Mouse (Mus musculus) midbrain, embryonic 10.5 days (tissue): ENCODE measurements around the gene Pdcd1lg2. TPM values are rescaled to one million over a fixed set of nuclear protein-coding genes. Genes with fewer than 3 reads are reported as not detected.

ENCODE experiments used
- DNase-seq: peaks from one replicate; pipeline ENCODE4 v3.0.0-alpha.2; 2017; ENCODE audit warnings: low spot score
- H3K27ac ChIP-seq: fragments of 300-500 bp; sonication (generic); replicated peaks from 2 replicates; pipeline ENCODE4 v1.5.1; 2016; ENCODE audit warnings: mild to moderate bottlenecking
- H3K27me3 ChIP-seq: fragments of 300-500 bp; sonication (generic); 2 replicates; pipeline ENCODE4 v1.6.1; 2016; ENCODE audit warnings: low read depth, mild to moderate bottlenecking; ENCODE audit not compliant: poor library complexity, severe bottlenecking
- H3K36me3 ChIP-seq: fragments of 300-500 bp; sonication (generic); 2 replicates; pipeline ENCODE4 v1.6.1; 2016; ENCODE audit warnings: mild to moderate bottlenecking, moderate library complexity
- H3K4me1 ChIP-seq: fragments of 300-500 bp; sonication (generic); 2 replicates; pipeline ENCODE4 v1.6.1; 2016
- H3K4me3 ChIP-seq: fragments of 300-500 bp; sonication (generic); 2 replicates; pipeline ENCODE4 v1.5.1; 2016; ENCODE audit warnings: mild to moderate bottlenecking, moderate library complexity
- H3K9me3 ChIP-seq: fragments of 300-500 bp; sonication (generic); replicated peaks from 2 replicates; pipeline ENCODE4 v1.6.1; 2016; ENCODE audit warnings: mild to moderate bottlenecking
- WGBS: fragments of 180-500 bp; shearing (Covaris S2); methylation state at CpG from one replicate; pipeline ENCODE4 v1.1.7; 2016; 5-methylcytosine and 5-hydroxymethylcytosine counted together
- polyA plus RNA-seq: library from polyadenylated mRNA; unstranded; fragments of >200 nt; fragmentation: Nextera tagmentation; extraction: Ambion mirVana; gene quantifications from 2 replicates; pipeline ENCODE4 v1.2.1, GENCODE M21; 2016

Gene Pdcd1lg2
- polyA plus RNA-seq, 1 experiment from 2014 or later, result not detected

GRCm38 (mm10) chr19:29430516-29430915 is 19.8 kb downstream of the Pdcd1lg2 start:
- WGBS, result 85% methylated on average over 3 of the region's 3 CpGs
- DNase-seq, result no peak
- no peaks in the 10 kb centered on the region for H3K36me3 ChIP-seq

GRCm38 (mm10) chr19:29430953-29431352 is 20.2 kb downstream of the Pdcd1lg2 start:
- Histone ChIP-seq H3K36me3 (no peaks in the 10 kb centered on the region), H3K4me3 (no peak overlapping the region), H3K27me3 (no peaks in the 10 kb centered on the region), H3K4me1 (no peaks in the 10 kb centered on the region), H3K9me3 (no peaks in the 10 kb centered on the region), H3K27ac (no peak overlapping the region)
- no peak for DNase-seq
- WGBS, result 82% methylated on average over 3 of the region's 3 CpGs

More at GRCm38 (mm10) chr19:29430516-29430915, 19.8 kb downstream of the Pdcd1lg2 start:
- H3K27me3 ChIP-seq, result no peaks in the 10 kb centered on the region
- H3K27ac ChIP-seq, result no peak overlapping the region
- H3K9me3 ChIP-seq, result no peaks in the 10 kb centered on the region
- H3K4me1 ChIP-seq, result no peaks in the 10 kb centered on the region
- H3K4me3 ChIP-seq, result no peak overlapping the region

GRCm38 (mm10) chr19:29436793-29437479 is 26.2 kb downstream of the Pdcd1lg2 start:
- Histone ChIP-seq H3K9me3 (no peaks in the 10 kb centered on the region), H3K27ac (no peak overlapping the region), H3K36me3 (no peaks in the 10 kb centered on the region), H3K27me3 (no peaks in the 10 kb centered on the region), H3K4me3 (no peak overlapping the region), H3K4me1 (peaks cover 6% of the 10 kb centered on the region; the same call in 1 of the 2 replicates)
- 87% methylated on average over 18 of the region's 18 CpGs for WGBS
- no peak for DNase-seq

- no peaks in the 10 kb centered on the region for H3K27me3 ChIP-seq
- WGBS, result 93% methylated on average over 1 of the region's 1 CpGs
- H3K4me1 ChIP-seq, result peaks cover 6% of the 10 kb centered on the region; the same call in 1 of the 2 replicates
- no peaks in the 10 kb centered on the region for H3K9me3 ChIP-seq
- no peak overlapping the region for H3K27ac ChIP-seq
- H3K36me3 ChIP-seq, result no peaks in the 10 kb centered on the region
- H3K4me3 ChIP-seq, result no peak overlapping the region
- DNase-seq, result no peak
Measured at GRCm38 (mm10) chr19:29437849-29438248, 27.1 kb downstream of the Pdcd1lg2 start.

- H3K9me3 ChIP-seq, result no peaks in the 10 kb centered on the region
- no peaks in the 10 kb centered on the region for H3K27me3 ChIP-seq
- no peak overlapping the region for H3K27ac ChIP-seq
- DNase-seq, result no peak
- no peak overlapping the region for H3K4me3 ChIP-seq
- peaks cover 6% of the 10 kb centered on the region; the same call in 1 of the 2 replicates for H3K4me1 ChIP-seq
- no peaks in the 10 kb centered on the region for H3K36me3 ChIP-seq
- 84% methylated on average over 3 of the region's 3 CpGs for WGBS
Measured at GRCm38 (mm10) chr19:29439242-29439641, 28.5 kb downstream of the Pdcd1lg2 start.

- Histone ChIP-seq H3K4me3 (no peak overlapping the region), H3K4me1 (peaks cover 6% of the 10 kb centered on the region; the same call in 1 of the 2 replicates), H3K9me3 (no peaks in the 10 kb centered on the region), H3K36me3 (no peaks in the 10 kb centered on the region), H3K27ac (no peak overlapping the region), H3K27me3 (no peaks in the 10 kb centered on the region)
- DNase-seq, result no peak
- WGBS, result 81% methylated on average over 2 of the region's 2 CpGs
Measured at GRCm38 (mm10) chr19:29442492-29442891, 31.8 kb downstream of the Pdcd1lg2 start.

- no peak for DNase-seq
- Histone ChIP-seq H3K4me3 (no peak overlapping the region), H3K9me3 (no peaks in the 10 kb centered on the region), H3K36me3 (no peaks in the 10 kb centered on the region), H3K27ac (no peak overlapping the region), H3K4me1 (peaks cover 6% of the 10 kb centered on the region; the same call in 1 of the 2 replicates), H3K27me3 (no peaks in the 10 kb centered on the region)
- WGBS, result 84% methylated on average over 3 of the region's 3 CpGs
Measured at GRCm38 (mm10) chr19:29444364-29444763, 33.6 kb downstream of the Pdcd1lg2 start.

- H3K4me3 ChIP-seq, result no peak overlapping the region
- H3K27me3 ChIP-seq, result no peaks in the 10 kb centered on the region
- DNase-seq, result no peak
- H3K9me3 ChIP-seq, result no peaks in the 10 kb centered on the region
- no peaks in the 10 kb centered on the region for H3K4me1 ChIP-seq
- WGBS, result 81% methylated on average over 1 of the region's 1 CpGs
- H3K27ac ChIP-seq, result no peak overlapping the region
- no peaks in the 10 kb centered on the region for H3K36me3 ChIP-seq
Measured at GRCm38 (mm10) chr19:29448373-29448772, 37.7 kb downstream of the Pdcd1lg2 start.

- H3K36me3 ChIP-seq, result no peaks in the 10 kb centered on the region
- H3K4me1 ChIP-seq, result no peaks in the 10 kb centered on the region
- no peak for DNase-seq
- H3K9me3 ChIP-seq, result no peaks in the 10 kb centered on the region
- H3K27me3 ChIP-seq, result no peaks in the 10 kb centered on the region
- WGBS, result 91% methylated on average over 8 of the region's 8 CpGs
- H3K4me3 ChIP-seq, result no peak overlapping the region
- H3K27ac ChIP-seq, result no peak overlapping the region
Measured at GRCm38 (mm10) chr19:29450376-29450775, 39.7 kb downstream of the Pdcd1lg2 start.

GRCm38 (mm10) chr19:29454141-29454601 is 43.5 kb downstream of the Pdcd1lg2 start:
- Histone ChIP-seq H3K4me3 (no peak overlapping the region), H3K9me3 (no peaks in the 10 kb centered on the region), H3K27me3 (no peaks in the 10 kb centered on the region), H3K36me3 (no peaks in the 10 kb centered on the region), H3K27ac (no peak overlapping the region), H3K4me1 (no peaks in the 10 kb centered on the region)
- WGBS, result 86% methylated on average over 10 of the region's 10 CpGs
- DNase-seq, result no peak

- Histone ChIP-seq H3K9me3 (no peaks in the 10 kb centered on the region), H3K36me3 (no peaks in the 10 kb centered on the region), H3K27me3 (no peaks in the 10 kb centered on the region), H3K4me3 (no peak overlapping the region), H3K4me1 (no peaks in the 10 kb centered on the region), H3K27ac (no peak overlapping the region)
- DNase-seq, result no peak
- WGBS, result 75% methylated on average over 1 of the region's 1 CpGs
Measured at GRCm38 (mm10) chr19:29455156-29455555, 44.4 kb downstream of the Pdcd1lg2 start.

GRCm38 (mm10) chr19:29457982-29458381 is 47.3 kb downstream of the Pdcd1lg2 start:
- Histone ChIP-seq H3K4me1 (no peaks in the 10 kb centered on the region), H3K27me3 (no peaks in the 10 kb centered on the region), H3K27ac (no peak overlapping the region), H3K36me3 (no peaks in the 10 kb centered on the region), H3K4me3 (no peak overlapping the region), H3K9me3 (no peaks in the 10 kb centered on the region)
- 97% methylated on average over 1 of the region's 1 CpGs for WGBS
- no peak for DNase-seq

- Histone ChIP-seq H3K36me3 (no peaks in the 10 kb centered on the region), H3K4me3 (no peak overlapping the region), H3K9me3 (no peaks in the 10 kb centered on the region), H3K27me3 (no peaks in the 10 kb centered on the region), H3K4me1 (no peaks in the 10 kb centered on the region), H3K27ac (no peak overlapping the region)
- WGBS, result 87% methylated on average over 4 of the region's 4 CpGs
- no peak for DNase-seq
Measured at GRCm38 (mm10) chr19:29462462-29462861, 51.7 kb downstream of the Pdcd1lg2 start.
